Mouse (Mus musculus) midbrain, embryonic 14.5 days (tissue): ENCODE data around the gene Gm7073. TPM values are rescaled to one million over a fixed set of nuclear protein-coding genes. Genes with fewer than 3 reads are reported as not detected.
A peak's percentile ranks its signal among the peaks of the same experiment; 100 is the strongest.

Experiments
- ATAC-seq: fragments of 200-750 bp; cut with Nextera tagmentation; 2 replicates; pipeline ENCODE4 v1.8.0; 2017; ENCODE audit warnings: moderate number of reproducible peaks, moderate library complexity; ENCODE audit not compliant: low FRiP score, low TSS enrichment
- DNase-seq: peaks from one replicate; pipeline ENCODE4 v3.0.0-alpha.2; 2015
- H3K27ac ChIP-seq: fragments of 300-500 bp; sonication (generic); replicated peaks from 2 replicates; pipeline ENCODE4 v1.5.1; 2014; ENCODE audit warnings: mild to moderate bottlenecking, low read depth, low read length, moderate library complexity
- H3K27me3 ChIP-seq: fragments of 300-500 bp; sonication (generic); 2 replicates; pipeline ENCODE4 v1.6.1; 2014; ENCODE audit warnings: low read length, control low read depth, mixed read lengths; ENCODE audit not compliant: control insufficient read depth, insufficient read depth
- H3K36me3 ChIP-seq: fragments of 300-500 bp; sonication (generic); 2 replicates; pipeline ENCODE4 v1.6.1; 2014; ENCODE audit warnings: low read length, control low read depth; ENCODE audit not compliant: control insufficient read depth, insufficient read depth
- H3K4me1 ChIP-seq: fragments of 300-500 bp; sonication (generic); 2 replicates; pipeline ENCODE4 v1.6.1; 2014; ENCODE audit warnings: mild to moderate bottlenecking, antibody characterized with exemption, low read length, control low read depth; ENCODE audit not compliant: control insufficient read depth, insufficient read depth
- H3K4me2 ChIP-seq: fragments of 300-500 bp; sonication (generic); 2 replicates; pipeline ENCODE4 v1.6.1; 2014; ENCODE audit warnings: mild to moderate bottlenecking, low read length, moderate library complexity
- H3K4me3 ChIP-seq: fragments of 300-500 bp; sonication (generic); replicated peaks from 2 replicates; pipeline ENCODE4 v1.5.1; 2014; ENCODE audit warnings: low read depth, low read length
- H3K9ac ChIP-seq: fragments of 300-500 bp; sonication (generic); replicated peaks from 2 replicates; pipeline ENCODE4 v1.6.1; 2014; ENCODE audit warnings: mild to moderate bottlenecking, low read length, moderate library complexity
- H3K9me3 ChIP-seq: fragments of 300-500 bp; sonication (generic); 2 replicates; pipeline ENCODE4 v1.6.1; 2016; ENCODE audit warnings: low read length, control low read depth, mixed read lengths; ENCODE audit not compliant: control insufficient read depth
- WGBS: fragments of 180-500 bp; shearing (Covaris S2); extraction: QIAGEN DNeasy Blood & Tissue Kit; methylation state at CpG from one replicate; pipeline ENCODE4 v1.1.7; 2014; 5-methylcytosine and 5-hydroxymethylcytosine counted together
- polyA plus RNA-seq: library from polyadenylated mRNA; unstranded; fragments of >200 nt; fragmentation: Nextera tagmentation; extraction: Ambion mirVana; gene quantifications from 2 replicates; pipeline ENCODE4 v1.2.1, GENCODE M21; 2014

Gm7073 gene
- not detected in 2 replicates for polyA plus RNA-seq

- Histone ChIP-seq H3K4me2 (no peak within 1 kb of the TSS), H3K4me1 (no peaks in the 10 kb centered on the region), H3K36me3 (no peaks in the 10 kb centered on the region), H3K9me3 (no peaks in the 10 kb centered on the region), H3K9ac (no peak within 1 kb of the TSS), H3K4me3 (no peak within 1 kb of the TSS), H3K27me3 (no peaks in the 10 kb centered on the region), H3K27ac (no peak within 1 kb of the TSS)
- DNase-seq (no peak), ATAC-seq (no peak)
Observed at GRCm38 (mm10) chrX:60539149-60539548, at the start of gene Gm7073. Gene Gm7073, minus strand, starts transcription at chrX:60539249.

GRCm38 (mm10) chrX:60570539-60570938 lies 31.5 kb upstream of the Gm7073 start:
- H3K27ac ChIP-seq, result no peak overlapping the region
- no peaks in the 10 kb centered on the region for H3K9me3 ChIP-seq
- H3K4me3 ChIP-seq, result no peak overlapping the region
- WGBS, result 19% methylated on average over 1 of the region's 1 CpGs
- H3K4me2 ChIP-seq, result no peak overlapping the region
- H3K9ac ChIP-seq, result no peak overlapping the region
- no peaks in the 10 kb centered on the region for H3K36me3 ChIP-seq
- H3K27me3 ChIP-seq, result no peaks in the 10 kb centered on the region
- DNase-seq (no peak), ATAC-seq (no peak)
- H3K4me1 ChIP-seq, result no peaks in the 10 kb centered on the region

- H3K27ac ChIP-seq, result no peak overlapping the region
- no peak overlapping the region for H3K4me2 ChIP-seq
- ATAC-seq, result no peak
- no peaks in the 10 kb centered on the region for H3K36me3 ChIP-seq
- no peaks in the 10 kb centered on the region for H3K9me3 ChIP-seq
- DNase-seq, result peak; percentile 13
- H3K4me1 ChIP-seq, result no peaks in the 10 kb centered on the region
- H3K27me3 ChIP-seq, result no peaks in the 10 kb centered on the region
- H3K9ac ChIP-seq, result no peak overlapping the region
- no peak overlapping the region for H3K4me3 ChIP-seq
Observed at GRCm38 (mm10) chrX:60569047-60569446, 30.0 kb upstream of the Gm7073 start.

GRCm38 (mm10) chrX:60555242-60555641 lies 16.2 kb upstream of the Gm7073 start:
- no peak for DNase-seq
- WGBS, result 27% methylated on average over 4 of the region's 4 CpGs

GRCm38 (mm10) chrX:60547444-60548304 lies 8.6 kb upstream of the Gm7073 start:
- peak overlapping the region; percentile 51 for H3K4me3 ChIP-seq
- WGBS, result 25% methylated on average over 62 of the region's 113 CpGs
- peak; percentile 87 for ATAC-seq

More at GRCm38 (mm10) chrX:60555242-60555641, 16.2 kb upstream of the Gm7073 start:
- Histone ChIP-seq H3K36me3 (no peaks in the 10 kb centered on the region), H3K4me3 (no peak overlapping the region), H3K4me1 (no peaks in the 10 kb centered on the region), H3K9me3 (no peaks in the 10 kb centered on the region), H3K27me3 (no peaks in the 10 kb centered on the region), H3K4me2 (no peak overlapping the region), H3K27ac (no peak overlapping the region), H3K9ac (no peak overlapping the region)
- ATAC-seq, result no peak

GRCm38 (mm10) chrX:60547098-60547443 lies 8.0 kb upstream of the Gm7073 start:
- no peaks in the 10 kb centered on the region for H3K36me3 ChIP-seq
- H3K4me1 ChIP-seq, result no peaks in the 10 kb centered on the region
- H3K9me3 ChIP-seq, result no peaks in the 10 kb centered on the region
- ATAC-seq, result peak; percentile 5; the same call in 1 of the 2 replicates
- H3K27ac ChIP-seq, result peak overlapping the region; percentile 85
- 21% methylated on average over 16 of the region's 16 CpGs for WGBS
- H3K27me3 ChIP-seq, result no peaks in the 10 kb centered on the region
- H3K4me3 ChIP-seq, result peak overlapping the region; percentile 51
- H3K4me2 ChIP-seq, result peak overlapping the region; percentile 53
- H3K9ac ChIP-seq, result peak overlapping the region; percentile 69; the same call in 1 of the 2 replicates
- DNase-seq, result no peak

More at GRCm38 (mm10) chrX:60547444-60548304, 8.6 kb upstream of the Gm7073 start:
- Histone ChIP-seq H3K9ac (peak overlapping the region; percentile 69), H3K4me1 (no peaks in the 10 kb centered on the region), H3K36me3 (no peaks in the 10 kb centered on the region), H3K9me3 (no peaks in the 10 kb centered on the region), H3K27me3 (no peaks in the 10 kb centered on the region), H3K4me2 (peak overlapping the region; percentile 53), H3K27ac (peak overlapping the region; percentile 85)
- peak; percentile 73 for DNase-seq

- no peaks in the 10 kb centered on the region for H3K27me3 ChIP-seq
- ATAC-seq, result no peak
- H3K9me3 ChIP-seq, result no peaks in the 10 kb centered on the region
- H3K36me3 ChIP-seq, result no peaks in the 10 kb centered on the region
- H3K4me1 ChIP-seq, result no peaks in the 10 kb centered on the region
- H3K4me2 ChIP-seq, result no peak overlapping the region
- WGBS, result 37% methylated on average over 3 of the region's 3 CpGs
- no peak for DNase-seq
- H3K4me3 ChIP-seq, result no peak overlapping the region
- H3K9ac ChIP-seq, result no peak overlapping the region
- no peak overlapping the region for H3K27ac ChIP-seq
Observed at GRCm38 (mm10) chrX:60545906-60546305, 6.9 kb upstream of the Gm7073 start.

GRCm38 (mm10) chrX:60545444-60545843 lies 6.4 kb upstream of the Gm7073 start:
- Histone ChIP-seq H3K9me3 (no peaks in the 10 kb centered on the region), H3K27ac (no peak overlapping the region), H3K27me3 (no peaks in the 10 kb centered on the region), H3K9ac (no peak overlapping the region), H3K4me3 (no peak overlapping the region), H3K4me1 (no peaks in the 10 kb centered on the region), H3K4me2 (no peak overlapping the region), H3K36me3 (no peaks in the 10 kb centered on the region)
- no peak for ATAC-seq
- no peak for DNase-seq
- 35% methylated on average over 1 of the region's 1 CpGs for WGBS

- ATAC-seq, result no peak; the same call in 1 of the 2 replicates
- no peaks in the 10 kb centered on the region for H3K9me3 ChIP-seq
- no peak overlapping the region for H3K4me3 ChIP-seq
- H3K27me3 ChIP-seq, result no peaks in the 10 kb centered on the region
- DNase-seq, result no peak
- no peak overlapping the region for H3K9ac ChIP-seq
- H3K36me3 ChIP-seq, result no peaks in the 10 kb centered on the region
- no peaks in the 10 kb centered on the region for H3K4me1 ChIP-seq
- H3K4me2 ChIP-seq, result no peak overlapping the region
- 34% methylated on average over 4 of the region's 4 CpGs for WGBS
- H3K27ac ChIP-seq, result no peak overlapping the region
Observed at GRCm38 (mm10) chrX:60544098-60544497, 5.0 kb upstream of the Gm7073 start.
